Mouse (Mus musculus) lung, postnatal 25 days (tissue): ENCODE data around the gene Pcsk7.

Source experiments
- DNase-seq: peaks from one replicate; pipeline ENCODE4 v3.0.0; 2022; ENCODE audit warnings: low spot score

Pcsk7 gene

DNA sequence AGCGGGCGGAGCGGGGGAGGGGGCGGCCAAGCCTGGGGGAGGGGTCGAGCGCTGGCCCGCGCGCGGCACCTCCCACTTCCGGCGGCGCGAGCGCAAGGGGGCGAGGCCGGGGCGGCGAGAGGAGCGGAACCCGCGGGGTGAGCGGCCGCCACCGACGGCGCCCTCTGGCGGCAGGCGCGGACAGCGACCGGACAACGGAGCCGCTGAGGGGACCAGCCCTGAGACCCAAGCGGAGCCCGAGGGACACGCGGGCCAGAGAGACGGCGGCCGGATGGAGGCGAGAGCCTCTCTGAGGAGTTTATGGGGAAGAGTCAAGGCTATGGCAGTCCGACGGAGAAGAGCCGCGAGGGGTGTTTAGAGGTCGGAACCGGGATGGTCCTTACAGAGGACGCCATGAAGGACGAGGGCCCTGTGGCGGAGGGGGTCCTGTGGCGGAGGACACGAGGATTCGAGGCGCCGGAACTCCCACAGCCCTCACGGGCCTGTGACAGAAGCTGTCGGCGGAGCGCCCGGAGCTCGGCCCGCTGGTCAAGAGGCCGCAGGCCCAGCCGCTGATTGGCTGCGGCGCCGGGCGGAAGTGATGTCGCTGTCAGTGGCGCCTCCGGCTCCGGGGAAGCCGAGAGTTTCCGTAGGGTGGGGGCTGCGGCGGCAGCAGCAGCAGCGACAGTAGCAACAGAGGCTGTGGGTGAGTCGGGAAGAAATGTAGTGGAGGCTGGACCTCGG lies at the start of gene Pcsk7, which contains the start of gene Rnf214:
Gene Pcsk7 (plus strand): TSS at position 143 of the 723 bp plus-strand sequence.
Gene Rnf214 (minus strand): TSS at position 557 of the 723 bp plus-strand sequence.
- DNase-seq: peak; percentile 94

GRCm38 (mm10) chr9:45859364-45859763 lies 46.9 kb upstream of the Pcsk7 start:
- no peak for DNase-seq

GRCm38 (mm10) chr9:45861813-45862212 lies 44.5 kb upstream of the Pcsk7 start:
- no peak for DNase-seq

GRCm38 (mm10) chr9:45869181-45869580 lies 37.1 kb upstream of the Pcsk7 start:
- DNase-seq: no peak

DNA sequence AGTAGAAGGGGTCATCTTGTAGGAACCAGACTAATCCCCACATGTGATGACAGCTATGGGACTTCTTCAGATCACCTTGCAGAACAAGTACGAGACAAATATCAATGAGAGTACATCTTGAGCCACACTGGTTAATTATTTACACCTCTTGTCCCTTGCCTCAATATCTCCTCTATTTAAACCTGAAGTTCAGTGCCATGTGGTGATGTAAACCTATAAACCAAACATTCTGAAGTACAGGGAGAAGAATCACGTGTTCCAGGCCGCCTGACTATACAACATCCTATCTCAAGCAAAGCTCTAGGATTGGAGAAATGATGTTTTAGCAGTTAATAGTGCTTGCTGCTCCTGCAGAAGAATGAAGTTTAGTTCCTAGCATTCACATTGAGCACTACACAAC lies 36.0 kb upstream of the Pcsk7 start:
- no peak for DNase-seq

DNA sequence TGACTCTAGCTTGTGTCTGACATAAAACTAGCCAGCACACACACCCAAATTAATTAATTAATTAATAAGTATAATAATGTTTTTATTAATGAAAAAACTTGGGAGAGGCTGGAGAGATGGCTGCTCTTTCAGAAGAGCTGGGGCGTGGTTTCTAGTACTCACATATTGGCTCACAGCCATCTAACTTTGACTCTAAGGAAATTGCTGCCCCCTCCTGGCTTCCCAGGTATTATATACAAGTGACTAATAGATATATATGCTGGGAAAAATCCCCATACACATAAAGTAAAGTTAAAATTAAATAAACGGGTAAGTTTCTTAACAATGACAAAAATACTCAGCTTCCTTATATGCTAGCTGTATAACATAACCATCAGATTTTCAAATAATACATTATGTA lies 28.4 kb upstream of the Pcsk7 start:
- peak; percentile 67 for DNase-seq

- DNase-seq: no peak
Observed at GRCm38 (mm10) chr9:45893681-45894080, 12.6 kb upstream of the Pcsk7 start.

- no peak for DNase-seq
Observed at GRCm38 (mm10) chr9:45905196-45905595, 1.1 kb upstream of the Pcsk7 start.

- no peak for DNase-seq
Observed at GRCm38 (mm10) chr9:45905811-45906237, 473 bp upstream of the Pcsk7 start.

- no peak for DNase-seq
Observed at GRCm38 (mm10) chr9:45907078-45907428, 756 bp downstream of the Pcsk7 start.

DNA sequence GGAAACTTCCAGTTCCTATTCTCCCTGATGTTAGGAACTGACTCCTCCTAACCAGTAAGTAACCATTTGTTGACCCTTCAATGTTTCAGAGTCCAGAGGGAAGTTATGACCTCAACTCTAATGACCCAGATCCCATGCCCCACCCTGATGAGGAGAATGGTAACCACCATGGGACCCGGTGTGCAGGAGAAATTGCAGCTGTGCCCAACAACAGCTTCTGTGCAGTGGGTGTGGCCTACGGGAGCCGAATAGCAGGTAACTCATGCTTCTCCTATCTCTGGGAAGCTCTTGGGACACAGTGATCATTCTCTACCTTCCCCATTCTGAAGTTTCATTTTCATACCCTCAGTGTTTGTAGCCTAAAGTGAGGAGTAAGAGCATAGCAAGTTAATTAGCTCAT lies 4.7 kb downstream of the Pcsk7 start:
- DNase-seq: no peak

- DNase-seq: no peak
Observed at GRCm38 (mm10) chr9:45911673-45912072, 5.4 kb downstream of the Pcsk7 start.

DNA sequence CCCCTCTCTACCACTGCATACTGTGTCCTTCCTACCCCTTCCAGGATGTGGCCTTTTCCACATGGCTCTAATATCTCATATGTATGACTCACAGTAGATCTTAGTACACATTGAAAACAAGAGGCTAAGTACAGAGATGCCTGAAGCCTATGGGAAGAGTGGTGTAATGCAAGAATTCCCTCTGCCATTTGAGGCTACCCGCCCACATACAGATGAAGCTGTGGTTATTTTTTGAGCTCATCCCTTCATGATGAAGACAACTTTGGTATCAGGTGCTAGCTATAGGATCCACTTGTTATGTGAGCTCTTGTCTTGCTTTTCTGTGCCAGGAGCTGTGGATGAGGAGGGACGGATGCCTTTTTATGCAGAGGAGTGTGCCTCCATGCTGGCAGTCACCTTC lies 9.4 kb downstream of the Pcsk7 start:
- DNase-seq: no peak

- peak; percentile 76 for DNase-seq
Observed at GRCm38 (mm10) chr9:45917041-45917934, 11.0 kb downstream of the Pcsk7 start.

DNA sequence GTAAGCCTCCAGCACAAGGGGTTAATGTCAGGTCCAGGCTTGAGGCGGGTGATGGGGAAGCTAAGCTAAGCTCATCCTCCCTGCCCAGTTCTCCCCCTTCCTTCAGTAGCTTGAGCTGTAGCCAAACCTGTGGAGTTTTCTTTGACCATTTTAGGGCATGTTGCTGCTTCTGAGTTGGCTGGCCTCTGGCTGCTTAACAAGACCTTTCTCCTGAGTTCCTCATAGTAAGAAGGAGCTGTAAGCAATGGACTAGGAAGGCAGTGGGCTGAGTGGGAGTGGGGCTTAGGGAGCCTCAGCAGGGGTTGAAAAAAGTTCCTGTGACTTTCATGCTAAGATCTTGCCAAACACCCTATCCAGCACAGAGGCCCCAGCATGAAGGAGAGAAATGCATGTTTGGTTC lies 13.6 kb downstream of the Pcsk7 start:
- no peak for DNase-seq

- no peak for DNase-seq
Observed at GRCm38 (mm10) chr9:45929285-45929684, 23.0 kb downstream of the Pcsk7 start.

GRCm38 (mm10) chr9:45931958-45932357 lies 25.7 kb downstream of the Pcsk7 start:
- DNase-seq: no peak

DNA sequence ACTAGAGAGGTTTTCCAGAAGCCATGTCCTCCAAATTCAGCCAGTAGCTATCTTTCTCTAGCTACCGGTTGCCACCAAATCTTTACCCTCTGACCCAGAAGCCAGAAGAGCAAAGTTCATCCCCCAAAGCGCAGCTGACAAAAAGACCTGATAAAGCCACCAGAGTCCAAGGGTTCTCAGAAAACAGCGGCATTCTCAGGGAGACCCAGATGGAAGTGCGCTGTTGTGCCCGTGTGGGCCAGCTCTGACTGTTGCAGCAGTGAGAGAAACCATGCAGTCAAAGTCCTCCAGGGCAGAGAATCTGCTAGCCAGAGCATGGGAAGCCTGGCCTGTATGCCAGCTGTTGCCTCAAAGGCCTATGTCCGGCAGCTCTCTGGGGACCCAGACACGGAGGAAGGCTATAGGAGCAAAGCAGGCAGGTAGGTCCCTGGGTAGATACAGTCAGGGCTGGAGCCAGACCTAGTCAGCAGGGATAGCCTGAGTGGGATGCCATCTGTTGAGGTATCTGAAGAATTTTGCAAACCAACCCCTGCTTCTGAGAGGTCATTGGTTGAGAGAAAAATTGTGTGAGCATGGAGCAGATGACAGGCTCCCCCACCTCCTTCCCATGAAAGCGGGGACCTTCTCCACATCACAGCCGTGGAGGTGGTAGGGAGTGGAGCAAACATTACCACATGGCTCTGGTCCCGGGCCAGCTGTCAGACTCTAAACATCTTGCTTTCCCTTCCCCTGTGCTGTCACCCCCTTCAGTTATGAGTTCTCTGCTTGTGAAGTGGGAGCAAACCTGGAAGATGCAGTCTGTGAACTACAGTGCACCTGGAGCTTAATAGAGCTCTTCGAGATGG lies 26.5 kb downstream of the Pcsk7 start:
- DNase-seq: no peak

- DNase-seq: no peak
Observed at GRCm38 (mm10) chr9:45935628-45936210, 29.4 kb downstream of the Pcsk7 start, which contains the start of gene Tagln. Tagln (minus strand) TSS chr9:45936058.

DNA sequence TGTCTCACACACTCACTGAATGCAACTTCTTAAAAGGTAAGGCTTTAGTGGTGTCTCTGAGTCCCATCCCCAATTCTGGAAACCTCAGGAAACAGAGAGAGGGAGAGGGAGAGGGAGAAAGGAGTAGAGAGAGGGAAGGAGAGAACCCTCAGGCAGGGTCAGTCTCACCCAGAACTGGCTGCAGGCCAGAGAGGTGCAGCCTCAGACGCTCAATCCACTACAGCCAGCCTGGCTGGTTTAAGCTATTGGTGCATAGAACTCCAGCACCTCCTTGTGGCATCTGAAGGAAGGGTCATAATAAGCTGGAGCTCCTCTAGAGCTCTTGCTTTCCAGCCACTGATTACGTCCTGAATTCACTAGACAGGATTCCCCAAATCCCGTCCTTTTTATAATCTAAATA lies 30.6 kb downstream of the Pcsk7 start:
- DNase-seq: peak; percentile 83

- DNase-seq: no peak
Observed at GRCm38 (mm10) chr9:45938088-45938487, 31.8 kb downstream of the Pcsk7 start.
